Mouse (Mus musculus) heart, postnatal 4 days (tissue): ENCODE measurements around the gene Fam120b. TPM values are rescaled to one million over a fixed set of nuclear protein-coding genes. Genes with fewer than 3 reads are reported as not detected.

Source experiments
- DNase-seq: peaks from one replicate; pipeline ENCODE4 v3.0.0; 2021
- total RNA-seq, 2 experiments: library from RNA; stranded (reverse); gene quantifications; 2 replicates each; pipeline ENCODE4 v1.2.3; 2021

The Fam120b gene
- 10 to 100 TPM in 1 of 2 experiments, 1 to 10 TPM in 1; 9.2 to 10.5 TPM for total RNA-seq

GRCm38 (mm10) chr17:15395997-15396675 lies at the start of gene Fam120b:
Fam120b (plus strand) TSS chr17:15396202.
- peak; percentile 84 for DNase-seq

- DNase-seq = no peak
Observed at GRCm38 (mm10) chr17:15350152-15350551, 45.9 kb upstream of the Fam120b start.

- DNase-seq = no peak
Observed at GRCm38 (mm10) chr17:15352869-15353610, 43.0 kb upstream of the Fam120b start.

- DNase-seq = no peak
Observed at GRCm38 (mm10) chr17:15354006-15354405, 42.0 kb upstream of the Fam120b start.

- DNase-seq = no peak
Observed at GRCm38 (mm10) chr17:15355072-15355471, 40.9 kb upstream of the Fam120b start.

- no peak for DNase-seq
Observed at GRCm38 (mm10) chr17:15356526-15356925, 39.5 kb upstream of the Fam120b start.

GRCm38 (mm10) chr17:15357071-15357470 lies 38.9 kb upstream of the Fam120b start:
- no peak for DNase-seq

GRCm38 (mm10) chr17:15363656-15364055 lies 32.3 kb upstream of the Fam120b start:
- no peak for DNase-seq

- peak; percentile 56 for DNase-seq
Observed at GRCm38 (mm10) chr17:15365650-15366049, 30.4 kb upstream of the Fam120b start.

GRCm38 (mm10) chr17:15370401-15370800 lies 25.6 kb upstream of the Fam120b start:
- no peak for DNase-seq

GRCm38 (mm10) chr17:15371967-15372835 lies 23.8 kb upstream of the Fam120b start:
- no peak for DNase-seq

- peak; percentile 19 for DNase-seq
Observed at GRCm38 (mm10) chr17:15372931-15373652, 22.9 kb upstream of the Fam120b start.

- DNase-seq = peak; percentile 14
Observed at GRCm38 (mm10) chr17:15374321-15375141, 21.5 kb upstream of the Fam120b start.

- DNase-seq = no peak
Observed at GRCm38 (mm10) chr17:15375224-15375623, 20.8 kb upstream of the Fam120b start.

GRCm38 (mm10) chr17:15375701-15376493 lies 20.1 kb upstream of the Fam120b start:
- peak; percentile 60 for DNase-seq

GRCm38 (mm10) chr17:15376494-15377181 lies 19.4 kb upstream of the Fam120b start, which contains the start of gene Dll1:
Dll1 (minus strand) TSS chr17:15376872.
- peak; percentile 36 for DNase-seq

GRCm38 (mm10) chr17:15377901-15378300 lies 18.1 kb upstream of the Fam120b start:
- DNase-seq = peak; percentile 40

GRCm38 (mm10) chr17:15378413-15379109 lies 17.4 kb upstream of the Fam120b start:
- no peak for DNase-seq
